Mouse (Mus musculus) kidney, embryonic 15.5 days (tissue): Measurements from ENCODE around the gene Cspg4. TPM values are rescaled to one million over a fixed set of nuclear protein-coding genes. Genes with fewer than 3 reads are reported as not detected.

ENCODE experiments used
- ATAC-seq: fragments of 200-750 bp; cut with Nextera tagmentation; replicated peaks from 2 replicates; pipeline ENCODE4 v1.8.0; 2017; ENCODE audit warnings: moderate TSS enrichment; ENCODE audit not compliant: low FRiP score
- H3K27ac ChIP-seq: fragments of 300-500 bp; sonication (generic); 2 replicates; pipeline ENCODE4 v1.5.1; 2015; ENCODE audit warnings: mild to moderate bottlenecking, inconsistent platforms
- H3K27me3 ChIP-seq: fragments of 300-500 bp; sonication (generic); 2 replicates; pipeline ENCODE4 v1.6.1; 2015; ENCODE audit warnings: inconsistent platforms
- H3K36me3 ChIP-seq: fragments of 300-500 bp; sonication (generic); 2 replicates; pipeline ENCODE4 v1.6.1; 2015; ENCODE audit warnings: inconsistent platforms
- H3K4me1 ChIP-seq: fragments of 300-500 bp; sonication (generic); 2 replicates; pipeline ENCODE4 v1.6.1; 2015; ENCODE audit warnings: inconsistent platforms
- H3K4me2 ChIP-seq: fragments of 300-500 bp; sonication (generic); 2 replicates; pipeline ENCODE4 v1.6.1; 2015; ENCODE audit warnings: moderate library complexity, mild to moderate bottlenecking, inconsistent platforms
- H3K4me3 ChIP-seq: fragments of 300-500 bp; sonication (generic); replicated peaks from 2 replicates; pipeline ENCODE4 v1.5.1; 2015; ENCODE audit warnings: mild to moderate bottlenecking, inconsistent platforms
- H3K9ac ChIP-seq: fragments of 300-500 bp; sonication (generic); 2 replicates; pipeline ENCODE4 v1.6.1; 2015; ENCODE audit warnings: mild to moderate bottlenecking, inconsistent platforms
- H3K9me3 ChIP-seq: fragments of 300-500 bp; sonication (generic); replicated peaks from 2 replicates; pipeline ENCODE4 v1.6.1; 2016; ENCODE audit warnings: inconsistent platforms
- WGBS: fragments of 180-500 bp; shearing (Covaris S2); methylation state at CpG from one replicate; pipeline ENCODE4 v1.1.7; 2015; ENCODE audit warnings: mixed read lengths; 5-methylcytosine and 5-hydroxymethylcytosine counted together
- polyA plus RNA-seq: library from polyadenylated mRNA; unstranded; fragments of >200 nt; fragmentation: Nextera tagmentation; extraction: Ambion mirVana; gene quantifications from 2 replicates; pipeline ENCODE4 v1.2.1, GENCODE M21; 2015

Cspg4 gene
- polyA plus RNA-seq, 1 experiment from 2014 or later, result 26.5 TPM

- Histone ChIP-seq H3K4me2 (no peak overlapping the region), H3K27me3 (no peaks in the 10 kb centered on the region), H3K4me3 (no peak overlapping the region), H3K4me1 (peaks cover 43% of the 10 kb centered on the region), H3K9me3 (no peaks in the 10 kb centered on the region), H3K9ac (no peak overlapping the region; the same call in 1 of the 2 replicates), H3K27ac (peak overlapping the region; percentile 59; the same call in 1 of the 2 replicates), H3K36me3 (peaks cover 28% of the 10 kb centered on the region)
- ATAC-seq, result no peak
- 68% methylated on average over 4 of the region's 4 CpGs for WGBS
These were observed 17.4 kb downstream of the Cspg4 start for GRCm38 (mm10) chr9:56882283-56882682.

- H3K4me3 ChIP-seq, result no peak overlapping the region
- H3K4me2 ChIP-seq, result no peak overlapping the region
- no peaks in the 10 kb centered on the region for H3K9me3 ChIP-seq
- ATAC-seq, result 0 out of 2 replicates have a peak, but pooled peaks have one; percentile 23
- H3K27me3 ChIP-seq, result no peaks in the 10 kb centered on the region
- WGBS, result 38% methylated on average over 12 of the region's 12 CpGs
- peak overlapping the region; percentile 59; the same call in 1 of the 2 replicates for H3K27ac ChIP-seq
- H3K9ac ChIP-seq, result no peak overlapping the region; the same call in 1 of the 2 replicates
- H3K4me1 ChIP-seq, result peaks cover 43% of the 10 kb centered on the region
- H3K36me3 ChIP-seq, result peaks cover 34% of the 10 kb centered on the region
These were observed 18.0 kb downstream of the Cspg4 start for GRCm38 (mm10) chr9:56882818-56883217.

GRCm38 (mm10) chr9:56883470-56883869 is 18.6 kb downstream of the Cspg4 start:
- peaks cover 40% of the 10 kb centered on the region for H3K36me3 ChIP-seq
- H3K9me3 ChIP-seq, result no peaks in the 10 kb centered on the region
- no peaks in the 10 kb centered on the region for H3K27me3 ChIP-seq
- no peak overlapping the region for H3K4me3 ChIP-seq
- ATAC-seq, result no peak
- H3K4me1 ChIP-seq, result peaks cover 43% of the 10 kb centered on the region
- WGBS, result 73% methylated on average over 7 of the region's 7 CpGs
- no peak overlapping the region for H3K27ac ChIP-seq
- no peak overlapping the region for H3K4me2 ChIP-seq
- H3K9ac ChIP-seq, result no peak overlapping the region

GRCm38 (mm10) chr9:56884328-56884727 is 19.5 kb downstream of the Cspg4 start:
- Histone ChIP-seq H3K36me3 (peaks cover 47% of the 10 kb centered on the region), H3K4me3 (no peak overlapping the region), H3K9me3 (no peaks in the 10 kb centered on the region), H3K27ac (no peak overlapping the region), H3K9ac (no peak overlapping the region), H3K4me1 (peaks cover 43% of the 10 kb centered on the region), H3K4me2 (no peak overlapping the region), H3K27me3 (no peaks in the 10 kb centered on the region)
- ATAC-seq, result no peak
- 86% methylated on average over 4 of the region's 4 CpGs for WGBS

GRCm38 (mm10) chr9:56886113-56886512 is 21.3 kb downstream of the Cspg4 start:
- peaks cover 30% of the 10 kb centered on the region for H3K4me1 ChIP-seq
- peaks cover 3% of the 10 kb centered on the region; the same call in 1 of the 2 replicates for H3K27me3 ChIP-seq
- peaks cover 47% of the 10 kb centered on the region for H3K36me3 ChIP-seq
- H3K4me2 ChIP-seq, result no peak overlapping the region
- no peak for ATAC-seq
- no peak overlapping the region for H3K27ac ChIP-seq
- 55% methylated on average over 13 of the region's 13 CpGs for WGBS
- H3K9ac ChIP-seq, result no peak overlapping the region
- H3K9me3 ChIP-seq, result no peaks in the 10 kb centered on the region
- no peak overlapping the region for H3K4me3 ChIP-seq

- Histone ChIP-seq H3K27me3 (peaks cover 3% of the 10 kb centered on the region; the same call in 1 of the 2 replicates), H3K9ac (no peak overlapping the region), H3K27ac (no peak overlapping the region), H3K4me2 (no peak overlapping the region), H3K36me3 (peaks cover 47% of the 10 kb centered on the region), H3K4me3 (no peak overlapping the region), H3K9me3 (no peaks in the 10 kb centered on the region), H3K4me1 (peaks cover 26% of the 10 kb centered on the region)
- WGBS, result 90% methylated on average over 15 of the region's 15 CpGs
- ATAC-seq, result no peak
These were observed 21.8 kb downstream of the Cspg4 start for GRCm38 (mm10) chr9:56886601-56887000.

- WGBS, result 91% methylated on average over 16 of the region's 16 CpGs
- no peak for ATAC-seq
- H3K36me3 ChIP-seq, result peaks cover 47% of the 10 kb centered on the region
- no peaks in the 10 kb centered on the region for H3K9me3 ChIP-seq
- H3K4me2 ChIP-seq, result no peak overlapping the region
- H3K4me3 ChIP-seq, result no peak overlapping the region
- H3K9ac ChIP-seq, result no peak overlapping the region
- H3K27ac ChIP-seq, result no peak overlapping the region
- H3K4me1 ChIP-seq, result peaks cover 26% of the 10 kb centered on the region
- peaks cover 3% of the 10 kb centered on the region; the same call in 1 of the 2 replicates for H3K27me3 ChIP-seq
These were observed 22.7 kb downstream of the Cspg4 start for GRCm38 (mm10) chr9:56887581-56887980.

- no peak for ATAC-seq
- 15% methylated on average over 14 of the region's 14 CpGs for WGBS
These were observed 25.0 kb downstream of the Cspg4 start for GRCm38 (mm10) chr9:56889817-56890216.

GRCm38 (mm10) chr9:56890522-56891250 is 25.9 kb downstream of the Cspg4 start:
- H3K9ac ChIP-seq, result no peak overlapping the region
- H3K27me3 ChIP-seq, result peaks cover 3% of the 10 kb centered on the region; the same call in 1 of the 2 replicates
- H3K4me2 ChIP-seq, result no peak overlapping the region
- H3K4me1 ChIP-seq, result peaks cover 32% of the 10 kb centered on the region
- 63% methylated on average over 11 of the region's 11 CpGs for WGBS
- H3K36me3 ChIP-seq, result peaks cover 38% of the 10 kb centered on the region
- H3K4me3 ChIP-seq, result no peak overlapping the region
- no peak overlapping the region for H3K27ac ChIP-seq
- no peak for ATAC-seq
- no peaks in the 10 kb centered on the region for H3K9me3 ChIP-seq

More at GRCm38 (mm10) chr9:56889817-56890216, 25.0 kb downstream of the Cspg4 start:
- Histone ChIP-seq H3K9ac (no peak overlapping the region), H3K27me3 (peaks cover 3% of the 10 kb centered on the region; the same call in 1 of the 2 replicates), H3K36me3 (peaks cover 37% of the 10 kb centered on the region), H3K4me3 (peak overlapping the region; percentile 25), H3K4me2 (peak overlapping the region; percentile 53), H3K9me3 (no peaks in the 10 kb centered on the region), H3K27ac (no peak overlapping the region), H3K4me1 (peaks cover 32% of the 10 kb centered on the region)

- no peaks in the 10 kb centered on the region for H3K9me3 ChIP-seq
- 0 out of 2 replicates have a peak overlapping the region, but pooled peaks have one; percentile 37 for H3K27ac ChIP-seq
- peak; percentile 44 for ATAC-seq
- 0 out of 2 replicates have a peak overlapping the region, but pooled peaks have one; percentile 3 for H3K4me3 ChIP-seq
- H3K9ac ChIP-seq, result no peak overlapping the region
- H3K4me2 ChIP-seq, result peak overlapping the region; percentile 48
- H3K4me1 ChIP-seq, result peaks cover 32% of the 10 kb centered on the region
- WGBS, result 29% methylated on average over 12 of the region's 12 CpGs
- H3K27me3 ChIP-seq, result peaks cover 3% of the 10 kb centered on the region; the same call in 1 of the 2 replicates
- peaks cover 30% of the 10 kb centered on the region for H3K36me3 ChIP-seq
These were observed 26.7 kb downstream of the Cspg4 start for GRCm38 (mm10) chr9:56891517-56892011.

- Histone ChIP-seq H3K9me3 (no peaks in the 10 kb centered on the region), H3K4me2 (no peak overlapping the region), H3K4me1 (peaks cover 32% of the 10 kb centered on the region), H3K4me3 (no peak overlapping the region), H3K9ac (no peak overlapping the region), H3K27me3 (peaks cover 3% of the 10 kb centered on the region; the same call in 1 of the 2 replicates), H3K27ac (no peak overlapping the region), H3K36me3 (peaks cover 28% of the 10 kb centered on the region)
- WGBS, result 86% methylated on average over 10 of the region's 10 CpGs
- no peak for ATAC-seq
These were observed 27.3 kb downstream of the Cspg4 start for GRCm38 (mm10) chr9:56892111-56892510.

- peaks cover 32% of the 10 kb centered on the region for H3K4me1 ChIP-seq
- no peak overlapping the region; the same call in 1 of the 2 replicates for H3K4me2 ChIP-seq
- WGBS, result 49% methylated on average over 8 of the region's 8 CpGs
- H3K36me3 ChIP-seq, result peaks cover 17% of the 10 kb centered on the region
- H3K27ac ChIP-seq, result no peak overlapping the region
- H3K9ac ChIP-seq, result no peak overlapping the region
- no peak overlapping the region for H3K4me3 ChIP-seq
- no peak; the same call in 1 of the 2 replicates for ATAC-seq
- peaks cover 3% of the 10 kb centered on the region; the same call in 1 of the 2 replicates for H3K27me3 ChIP-seq
- no peaks in the 10 kb centered on the region for H3K9me3 ChIP-seq
These were observed 28.5 kb downstream of the Cspg4 start for GRCm38 (mm10) chr9:56893313-56893712.
